Mouse (Mus musculus) lung, postnatal 0 days (tissue): ENCODE data around the gene Msl1. TPM values are rescaled to one million over a fixed set of nuclear protein-coding genes. Genes with fewer than 3 reads are reported as not detected.

Source experiments
- ATAC-seq: fragments of 200-750 bp; cut with Nextera tagmentation; 2 replicates; pipeline ENCODE4 v1.8.0; 2017; ENCODE audit warnings: moderate library complexity
- DNase-seq: peaks from one replicate; pipeline ENCODE4 v3.0.0-alpha.2; 2016; ENCODE audit warnings: low spot score
- H3K27ac ChIP-seq: fragments of 300-500 bp; sonication (generic); 2 replicates; pipeline ENCODE4 v1.5.1; 2014; ENCODE audit warnings: antibody characterized with exemption, mild to moderate bottlenecking, low read length, mixed read lengths
- H3K27me3 ChIP-seq: fragments of 300-500 bp; sonication (generic); replicated peaks from 2 replicates; pipeline ENCODE4 v1.6.1; 2014; ENCODE audit warnings: low read length, mixed read lengths; ENCODE audit not compliant: insufficient read depth
- H3K36me3 ChIP-seq: fragments of 300-500 bp; sonication (generic); 2 replicates; pipeline ENCODE4 v1.6.1; 2014; ENCODE audit warnings: low read length, mixed read lengths; ENCODE audit not compliant: insufficient read depth
- H3K4me1 ChIP-seq: fragments of 300-500 bp; sonication (generic); 2 replicates; pipeline ENCODE4 v1.6.1; 2014; ENCODE audit warnings: antibody characterized with exemption, low read depth, low read length, mixed read lengths; ENCODE audit not compliant: insufficient read depth
- H3K4me2 ChIP-seq: fragments of 300-500 bp; sonication (generic); replicated peaks from 2 replicates; pipeline ENCODE4 v1.6.1; 2014; ENCODE audit warnings: low read depth, mild to moderate bottlenecking, low read length, moderate library complexity, mixed read lengths
- H3K4me3 ChIP-seq: fragments of 300-500 bp; sonication (generic); 2 replicates; pipeline ENCODE4 v1.5.1; 2014; ENCODE audit warnings: low read depth, low read length
- H3K9ac ChIP-seq: fragments of 300-500 bp; sonication (generic); replicated peaks from 2 replicates; pipeline ENCODE4 v1.6.1; 2014; ENCODE audit warnings: low read depth, mild to moderate bottlenecking
- H3K9me3 ChIP-seq: fragments of 300-500 bp; sonication (generic); 2 replicates; pipeline ENCODE4 v1.6.1; 2016; ENCODE audit warnings: low read length, mixed read lengths
- CTCF ChIP-seq: IDR thresholded peaks from 2 replicates; pipeline ENCODE4 v1.5.1; 2016; ENCODE audit warnings: antibody characterized with exemption, mild to moderate bottlenecking
- EP300 ChIP-seq: IDR thresholded peaks from 2 replicates; pipeline ENCODE4 v1.6.1; 2016; ENCODE audit warnings: antibody characterized with exemption, mild to moderate bottlenecking, control low read depth
- WGBS: fragments of 180-500 bp; shearing (Covaris S2); extraction: QIAGEN DNeasy Blood & Tissue Kit; methylation state at CpG from one replicate; pipeline ENCODE4 v1.1.7; 2014; 5-methylcytosine and 5-hydroxymethylcytosine counted together
- polyA plus RNA-seq: library from polyadenylated mRNA; unstranded; fragments of >200 nt; fragmentation: Nextera tagmentation; extraction: Ambion mirVana; gene quantifications from 2 replicates; pipeline ENCODE4 v1.2.1, GENCODE M21; 2015

Msl1 gene
- polyA plus RNA-seq, 1 experiment from 2014 or later = 16.3 TPM

DNA sequence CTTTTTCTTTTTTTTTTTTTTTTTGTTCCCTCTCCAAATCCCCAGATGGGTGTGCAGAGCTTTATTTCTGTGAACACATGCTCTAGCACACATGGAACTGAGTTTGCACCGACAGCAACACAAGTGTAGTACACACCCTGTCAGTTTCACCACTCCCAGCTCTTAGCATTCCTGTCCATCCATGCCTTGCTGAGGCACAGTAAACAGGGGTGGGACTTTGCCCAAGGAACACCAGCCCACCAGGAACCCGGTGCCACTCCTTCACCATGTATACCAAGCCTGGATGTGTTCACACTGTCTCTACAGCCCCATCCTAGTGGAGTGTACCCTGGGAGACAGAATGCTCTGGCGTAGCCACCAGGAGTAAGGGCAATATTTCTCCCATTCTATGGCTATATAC lies 40.4 kb downstream of the Msl1 start:
- WGBS = 42% methylated on average over 3 of the region's 3 CpGs
- Histone ChIP-seq H3K27ac (peak overlapping the region; percentile 32; the same call in 1 of the 2 replicates), H3K4me1 (0 out of 2 replicates have a peak, but pooled peaks cover 4% of the 10 kb centered on the region), H3K27me3 (peaks cover 5% of the 10 kb centered on the region), H3K9ac (no peak overlapping the region), H3K36me3 (peaks cover 16% of the 10 kb centered on the region; the same call in 1 of the 2 replicates), H3K4me2 (no peak overlapping the region), H3K4me3 (no peak overlapping the region), H3K9me3 (no peaks in the 10 kb centered on the region)
- ATAC-seq (peak; percentile 57), DNase-seq (peak; percentile 70)
- no peak for TF ChIP-seq EP300
- TF ChIP-seq CTCF = no peak

DNA sequence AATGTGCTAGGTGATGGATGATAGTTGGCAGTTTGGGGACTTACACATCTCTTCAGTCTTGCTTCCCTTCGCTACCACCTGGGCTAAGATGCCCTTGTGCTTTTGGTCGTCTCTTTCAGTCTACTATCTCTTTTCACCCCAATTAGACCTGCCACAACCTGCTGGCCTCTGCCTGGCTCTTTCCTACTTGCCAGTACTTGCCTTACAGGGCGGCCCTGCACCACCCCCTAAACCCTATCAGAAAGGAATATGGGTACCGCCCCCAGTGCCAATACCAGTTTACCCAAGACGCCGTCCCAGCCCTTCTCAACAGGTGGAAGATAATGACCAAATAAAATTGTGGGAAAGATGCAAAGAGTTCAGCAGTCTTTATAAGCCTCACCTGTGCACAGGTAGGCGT lies 40.8 kb downstream of the Msl1 start:
- H3K36me3 ChIP-seq = peaks cover 15% of the 10 kb centered on the region; the same call in 1 of the 2 replicates
- ATAC-seq = 0 out of 2 replicates have a peak, but pooled peaks have one; percentile 5
- H3K27ac ChIP-seq = peak overlapping the region; percentile 32; the same call in 1 of the 2 replicates

DNA sequence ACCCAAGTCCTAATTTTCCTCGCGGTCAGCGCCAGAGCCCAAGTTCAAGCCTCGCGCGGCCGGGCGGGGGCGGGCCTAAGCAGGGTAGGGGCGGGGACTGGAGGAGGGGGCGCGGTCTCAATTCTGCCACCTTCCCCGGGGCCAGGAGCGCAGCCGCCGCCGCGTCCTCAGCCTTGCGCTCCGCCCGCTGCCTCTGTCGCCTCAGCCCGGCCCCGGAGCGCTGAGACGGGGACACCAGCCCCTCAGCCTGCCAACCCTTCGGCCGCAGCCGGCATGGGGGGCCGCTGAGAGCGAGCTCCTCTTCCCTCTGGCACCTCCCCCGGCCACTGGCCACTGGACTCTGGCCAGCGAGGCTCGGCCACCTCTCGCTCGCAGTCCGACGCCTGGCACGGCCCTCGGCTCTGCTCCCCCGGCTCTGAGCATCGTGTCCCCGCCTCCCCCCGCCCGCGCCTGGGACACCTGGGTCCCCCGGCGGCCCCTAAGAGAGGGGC lies 41.4 kb downstream of the Msl1 start, which contains the start of gene Rapgefl1:
Rapgefl1 (plus strand) TSS at position 135 of the 491 bp plus-strand sequence.
- Histone ChIP-seq H3K27ac (peak within 1 kb of the TSS; percentile 32; the same call in 1 of the 2 replicates), H3K9me3 (no peaks in the 10 kb centered on the region), H3K36me3 (peaks cover 10% of the 10 kb centered on the region; the same call in 1 of the 2 replicates), H3K27me3 (peaks cover 5% of the 10 kb centered on the region), H3K4me3 (peak within 1 kb of the TSS; percentile 61), H3K4me1 (0 out of 2 replicates have a peak, but pooled peaks cover 4% of the 10 kb centered on the region), H3K4me2 (peak within 1 kb of the TSS; percentile 99), H3K9ac (peak within 1 kb of the TSS; percentile 52; the same call in 1 of the 2 replicates)
- ATAC-seq (peak; percentile 94), DNase-seq (peak; percentile 90)
- WGBS = 0% methylated on average over 36 of the region's 48 CpGs
- TF ChIP-seq CTCF (no peak), EP300 (no peak)

More for the DNA sequence above, 40.8 kb downstream of the Msl1 start:
- Histone ChIP-seq H3K4me1 (0 out of 2 replicates have a peak, but pooled peaks cover 4% of the 10 kb centered on the region), H3K27me3 (peaks cover 5% of the 10 kb centered on the region), H3K9me3 (no peaks in the 10 kb centered on the region), H3K9ac (no peak overlapping the region), H3K4me3 (no peak overlapping the region), H3K4me2 (peak overlapping the region; percentile 99)
- no peak for TF ChIP-seq EP300
- TF ChIP-seq CTCF = no peak
- 24% methylated on average over 7 of the region's 7 CpGs for WGBS
- DNase-seq = no peak

DNA sequence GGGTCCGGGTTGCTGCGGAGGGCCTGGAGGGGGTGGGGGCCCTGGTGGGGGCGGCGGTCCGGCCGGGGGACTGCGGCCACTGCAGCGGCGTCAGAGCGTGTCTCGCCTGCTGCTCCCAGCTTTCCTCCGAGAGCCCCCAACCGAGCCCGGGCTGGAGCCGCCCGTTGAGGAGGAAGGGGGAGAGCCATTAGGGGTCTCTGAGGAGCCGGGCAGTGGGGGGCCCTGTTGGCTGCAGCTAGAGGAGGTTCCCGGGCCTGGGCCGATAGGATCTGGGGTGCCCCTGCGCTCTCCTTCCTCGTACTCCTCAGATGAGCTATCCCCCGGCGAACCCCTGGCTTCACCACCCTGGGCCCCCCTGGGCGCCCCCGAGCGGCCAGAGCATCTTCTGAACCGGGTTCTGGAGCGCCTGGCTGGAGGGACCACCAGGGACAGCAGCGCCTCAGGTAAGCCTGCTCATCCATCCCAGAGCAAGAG lies 42.0 kb downstream of the Msl1 start:
- peak overlapping the region; percentile 99 for H3K4me2 ChIP-seq
- TF ChIP-seq CTCF (0 out of 2 replicates have a peak, but pooled peaks have one; percentile 8), EP300 (no peak)
- 3% methylated on average over 15 of the region's 29 CpGs for WGBS
- peaks cover 5% of the 10 kb centered on the region for H3K27me3 ChIP-seq
- H3K9ac ChIP-seq = peak overlapping the region; percentile 52; the same call in 1 of the 2 replicates
- DNase-seq = no peak
- peaks cover 10% of the 10 kb centered on the region; the same call in 1 of the 2 replicates for H3K36me3 ChIP-seq
- peak; percentile 3; the same call in 1 of the 2 replicates for ATAC-seq
- H3K4me1 ChIP-seq = 0 out of 2 replicates have a peak, but pooled peaks cover 4% of the 10 kb centered on the region
- no peaks in the 10 kb centered on the region for H3K9me3 ChIP-seq
- peak overlapping the region; percentile 61 for H3K4me3 ChIP-seq
- H3K27ac ChIP-seq = no peak overlapping the region

DNA sequence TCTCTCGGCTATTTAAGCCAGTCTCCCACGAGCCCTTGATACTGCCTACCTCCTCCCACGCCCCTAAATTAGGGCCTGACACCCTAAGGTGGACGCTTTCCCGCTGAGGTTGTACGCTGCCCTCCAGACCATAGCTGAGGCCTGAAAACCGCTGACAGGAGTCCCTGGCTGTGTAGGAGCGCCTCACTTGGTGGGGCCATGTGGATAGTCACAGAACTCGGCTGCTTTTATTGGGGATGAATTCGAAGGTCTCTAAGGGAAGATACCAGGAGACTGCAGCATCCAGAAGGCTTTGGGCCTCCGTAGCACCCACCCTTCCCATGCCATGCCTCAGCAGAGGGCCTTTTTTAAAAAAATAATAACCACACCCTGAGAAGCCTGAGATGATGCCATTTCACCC lies 42.6 kb downstream of the Msl1 start:
- WGBS = 67% methylated on average over 11 of the region's 11 CpGs
- Histone ChIP-seq H3K4me1 (0 out of 2 replicates have a peak, but pooled peaks cover 4% of the 10 kb centered on the region), H3K9me3 (no peaks in the 10 kb centered on the region), H3K36me3 (peaks cover 5% of the 10 kb centered on the region; the same call in 1 of the 2 replicates), H3K4me2 (no peak overlapping the region), H3K4me3 (no peak overlapping the region), H3K27ac (no peak overlapping the region), H3K27me3 (peaks cover 5% of the 10 kb centered on the region), H3K9ac (no peak overlapping the region)
- ATAC-seq (no peak), DNase-seq (no peak)
- TF ChIP-seq EP300 (no peak), CTCF (no peak)

DNA sequence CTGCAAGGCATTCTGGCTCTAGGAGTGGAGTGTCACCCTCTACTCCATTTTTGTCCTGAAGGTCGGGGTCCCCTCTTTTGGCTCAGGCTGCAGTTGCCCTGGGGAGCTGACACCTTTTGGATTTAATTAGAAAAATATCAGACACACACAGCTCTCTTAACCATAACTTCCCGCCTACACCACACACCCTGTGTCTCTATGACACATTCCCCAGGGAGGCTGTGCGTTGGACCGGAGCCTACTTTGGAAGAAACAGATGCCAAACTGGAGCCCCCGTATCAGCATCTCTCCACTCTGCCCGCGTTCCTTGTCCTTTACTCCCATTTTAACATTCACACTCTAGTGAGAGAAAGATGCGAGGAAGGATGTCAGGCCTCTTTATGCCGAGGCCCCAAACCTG lies 43.2 kb downstream of the Msl1 start:
- WGBS = 63% methylated on average over 9 of the region's 9 CpGs
- no peak overlapping the region for H3K27ac ChIP-seq
- no peak overlapping the region for H3K4me3 ChIP-seq

More for the DNA sequence above, 43.2 kb downstream of the Msl1 start:
- no peak overlapping the region for H3K9ac ChIP-seq
- H3K36me3 ChIP-seq = no peaks in the 10 kb centered on the region
- TF ChIP-seq EP300 (no peak), CTCF (no peak)
- no peak overlapping the region for H3K4me2 ChIP-seq
- no peaks in the 10 kb centered on the region for H3K9me3 ChIP-seq
- H3K27me3 ChIP-seq = peaks cover 5% of the 10 kb centered on the region
- 0 out of 2 replicates have a peak, but pooled peaks cover 4% of the 10 kb centered on the region for H3K4me1 ChIP-seq
- ATAC-seq = no peak
- no peak for DNase-seq
